Mouse (Mus musculus) heart, postnatal 0 days (tissue): ENCODE measurements at regions not wholly inside any gene's neighbourhood (a gene's known extent, or its start where the extent isn't known, plus 50 kb on each side); places are given as distances from the start of the nearest gene placed in this dataset.

Experiments
- CTCF ChIP-seq: IDR thresholded peaks from 2 replicates; pipeline ENCODE4 v1.5.1; 2016; ENCODE audit warnings: antibody characterized with exemption, control low read depth, low read depth
- EP300 ChIP-seq: IDR thresholded peaks from 2 replicates; pipeline ENCODE4 v1.6.1; 2016; ENCODE audit warnings: antibody characterized with exemption, low read depth

DNA sequence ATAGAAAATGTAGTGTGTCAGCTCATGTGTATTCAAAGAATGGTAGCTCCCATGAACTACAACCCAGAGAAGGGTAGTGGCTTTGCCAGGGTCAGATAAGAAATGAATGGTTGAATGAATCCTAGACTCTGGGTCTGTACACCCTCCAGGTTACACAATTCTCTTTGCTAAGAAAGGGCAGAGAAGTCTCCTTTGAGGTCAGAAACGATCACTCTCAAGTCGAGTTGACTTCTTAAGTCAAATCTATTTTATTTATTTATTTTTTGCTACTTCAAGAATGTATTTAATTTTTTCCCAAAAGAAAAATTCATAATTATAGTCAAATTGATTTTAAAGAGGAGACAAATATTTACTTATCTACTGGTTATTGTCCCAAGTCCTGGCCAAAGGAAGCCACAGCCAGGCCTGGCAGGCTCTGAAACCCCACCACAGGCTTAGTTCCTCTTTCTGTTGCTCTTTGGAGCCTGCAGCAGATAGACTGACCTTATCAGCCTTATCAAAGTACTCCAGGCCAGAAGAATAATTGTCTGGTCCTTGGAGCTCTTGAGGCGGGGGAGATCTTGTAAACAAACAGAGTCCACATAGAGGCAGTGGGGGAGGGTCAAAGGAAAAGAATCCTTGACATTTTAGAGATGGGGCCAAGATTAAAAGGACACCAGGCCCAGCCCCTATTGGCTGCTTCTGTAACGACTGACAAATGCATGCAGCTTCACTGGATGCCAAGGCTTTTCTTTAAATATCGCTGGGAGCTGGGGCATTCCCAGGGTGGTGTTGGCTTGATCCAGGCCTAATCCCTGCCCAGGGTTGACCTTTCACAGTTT is 104.6 kb upstream of the Jun start:
- TF ChIP-seq CTCF = no peak
- TF ChIP-seq EP300 = no peak
